Mouse (Mus musculus) small intestine, adult 2 months (tissue): ENCODE results near the gene Eci2.

Experiments
- CTCF ChIP-seq: fragments of 200-500 bp; IDR thresholded peaks from 2 replicates; pipeline ENCODE4 v1.5.1; 2012; ENCODE audit warnings: low read depth, mild to moderate bottlenecking, control low read depth, inconsistent platforms, low read length, moderate library complexity, mixed read lengths; ENCODE audit not compliant: insufficient replicate concordance, insufficient read length; ENCODE audit errors: extremely low read depth
- POLR2A ChIP-seq: fragments of 200-500 bp; IDR thresholded peaks from 2 replicates; pipeline ENCODE4 v1.6.1; 2012; ENCODE audit warnings: low read depth, mild to moderate bottlenecking, control low read depth, inconsistent platforms, low read length, moderate library complexity

DNA sequence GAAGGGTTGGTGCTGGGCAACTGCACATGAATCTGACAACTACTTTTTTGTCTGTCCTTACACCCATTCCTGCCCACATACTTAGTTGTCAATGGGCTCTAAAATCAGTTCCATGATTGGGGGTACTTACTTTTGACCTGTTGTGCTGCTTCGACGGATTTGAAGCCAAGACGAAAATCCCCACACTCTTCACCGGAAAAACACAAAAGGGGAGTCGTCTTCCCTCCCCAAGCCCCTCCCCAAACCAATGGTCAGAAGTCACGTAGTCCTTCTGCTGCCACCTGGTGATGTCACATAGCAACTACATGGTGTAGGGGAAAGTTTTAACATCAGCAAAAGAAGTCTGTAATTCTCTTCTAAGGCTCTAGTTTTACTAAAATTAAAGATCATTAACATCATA is at the start of gene Eci2:
- no peak for TF ChIP-seq POLR2A
- peak; percentile 80; the same call in 1 of the 2 replicates for TF ChIP-seq CTCF
